Mouse (Mus musculus) embryo, embryonic 11.5 days (tissue): ENCODE data around the gene Chd4.
A peak's percentile ranks its signal among the peaks of the same experiment; 100 is the strongest.
"Not testable (repeated sequence)": the region's sequence is repeated elsewhere in the genome, so short reads cannot be mapped to it uniquely, and the experiment has no call there.

Experiments used
- DNase-seq: peaks from one replicate; pipeline ENCODE4 v3.0.0-alpha.2; 2012; ENCODE audit warnings: low read depth, low spot score

Gene Chd4

GRCm38 (mm10) chr6:125095391-125096278 lies at the start of gene Chd4:
Gene Chd4, plus strand, starts transcription at chr6:125095981.
- DNase-seq, result peak; percentile 87

- DNase-seq, result peak; percentile 64
Observed at GRCm38 (mm10) chr6:125046691-125047090, 49.1 kb upstream of the Chd4 start.

- DNase-seq, result no peak
Observed at GRCm38 (mm10) chr6:125049678-125050077, 46.1 kb upstream of the Chd4 start, which contains the start of gene Acrbp. Gene Acrbp, plus strand, starts transcription at chr6:125049689.

- no peak for DNase-seq
Observed at GRCm38 (mm10) chr6:125051237-125051636, 44.5 kb upstream of the Chd4 start.

GRCm38 (mm10) chr6:125061493-125061892 lies 34.3 kb upstream of the Chd4 start:
- DNase-seq, result no peak

- DNase-seq, result no peak
Observed at GRCm38 (mm10) chr6:125062511-125062910, 33.3 kb upstream of the Chd4 start.

- no peak for DNase-seq
Observed at GRCm38 (mm10) chr6:125063906-125064305, 31.9 kb upstream of the Chd4 start.

- not testable (repeated sequence) for DNase-seq
Observed at GRCm38 (mm10) chr6:125065223-125065622, 30.6 kb upstream of the Chd4 start.

- DNase-seq, result no peak
Observed at GRCm38 (mm10) chr6:125067571-125067995, 28.2 kb upstream of the Chd4 start, which contains the start of gene Lpar5. Gene Lpar5, plus strand, starts transcription at chr6:125067920.

- DNase-seq, result no peak
Observed at GRCm38 (mm10) chr6:125071170-125071895, 24.4 kb upstream of the Chd4 start.

- no peak for DNase-seq
Observed at GRCm38 (mm10) chr6:125071896-125072279, 23.9 kb upstream of the Chd4 start.

- DNase-seq, result no peak
Observed at GRCm38 (mm10) chr6:125073825-125074224, 22.0 kb upstream of the Chd4 start.

- DNase-seq, result no peak
Observed at GRCm38 (mm10) chr6:125081394-125081793, 14.4 kb upstream of the Chd4 start.

- peak; percentile 92 for DNase-seq
Observed at GRCm38 (mm10) chr6:125081797-125082560, 13.8 kb upstream of the Chd4 start.

GRCm38 (mm10) chr6:125082801-125083386 lies 12.9 kb upstream of the Chd4 start:
- DNase-seq, result no peak

- DNase-seq, result no peak
Observed at GRCm38 (mm10) chr6:125084424-125084823, 11.4 kb upstream of the Chd4 start.

- no peak for DNase-seq
Observed at GRCm38 (mm10) chr6:125087937-125088336, 7.8 kb upstream of the Chd4 start.

GRCm38 (mm10) chr6:125088561-125089321 lies 7.0 kb upstream of the Chd4 start:
- DNase-seq, result peak; percentile 80

- DNase-seq, result peak; percentile 67
Observed at GRCm38 (mm10) chr6:125089521-125090321, 6.1 kb upstream of the Chd4 start.
